Mouse (Mus musculus) Muller cell, postnatal 12 days (primary cell): ENCODE results near the gene Lca5.

Experiments used
- DNase-seq: peaks from one replicate; pipeline ENCODE4 v3.0.0-alpha.2; 2015; ENCODE audit errors: inconsistent ontology term

Gene Lca5

GRCm38 (mm10) chr9:83389570-83389969, 51.4 kb downstream of the Lca5 start:
- DNase-seq, result no peak

- DNase-seq, result no peak
Observed at GRCm38 (mm10) chr9:83386264-83386855, 54.6 kb downstream of the Lca5 start.

- no peak for DNase-seq
Observed at GRCm38 (mm10) chr9:83385301-83385700, 55.6 kb downstream of the Lca5 start.

GRCm38 (mm10) chr9:83383235-83383634, 57.7 kb downstream of the Lca5 start:
- DNase-seq, result no peak

- DNase-seq, result no peak
Observed at GRCm38 (mm10) chr9:83382775-83383174, 58.2 kb downstream of the Lca5 start.

- DNase-seq, result peak; percentile 7
Observed at GRCm38 (mm10) chr9:83381317-83381716, 59.6 kb downstream of the Lca5 start.

- DNase-seq, result no peak
Observed at GRCm38 (mm10) chr9:83379661-83380060, 61.3 kb downstream of the Lca5 start.

- DNase-seq, result no peak
Observed at GRCm38 (mm10) chr9:83377132-83377531, 63.8 kb downstream of the Lca5 start.

- no peak for DNase-seq
Observed at GRCm38 (mm10) chr9:83375522-83376176, 65.3 kb downstream of the Lca5 start.

GRCm38 (mm10) chr9:83370907-83371306, 70.0 kb downstream of the Lca5 start:
- peak; percentile 40 for DNase-seq

GRCm38 (mm10) chr9:83368234-83368633, 72.7 kb downstream of the Lca5 start:
- no peak for DNase-seq

- DNase-seq, result no peak
Observed at GRCm38 (mm10) chr9:83355802-83356201, 85.1 kb downstream of the Lca5 start.

- peak; percentile 16 for DNase-seq
Observed at GRCm38 (mm10) chr9:83353316-83353715, 87.6 kb downstream of the Lca5 start.

- DNase-seq, result no peak
Observed at GRCm38 (mm10) chr9:83351171-83351570, 89.8 kb downstream of the Lca5 start.

- peak; percentile 82 for DNase-seq
Observed at GRCm38 (mm10) chr9:83350613-83351012, 90.3 kb downstream of the Lca5 start.

GRCm38 (mm10) chr9:83349905-83350304, 91.0 kb downstream of the Lca5 start:
- DNase-seq, result peak; percentile 54

GRCm38 (mm10) chr9:83349504-83349903, 91.4 kb downstream of the Lca5 start:
- peak; percentile 72 for DNase-seq

GRCm38 (mm10) chr9:83347521-83347920, 93.4 kb downstream of the Lca5 start:
- peak; percentile 50 for DNase-seq

- no peak for DNase-seq
Observed at GRCm38 (mm10) chr9:83342491-83343370, 98.2 kb downstream of the Lca5 start.
